Mouse (Mus musculus): Measurements from ENCODE around the gene Gja4. TPM values are rescaled to one million over a fixed set of nuclear protein-coding genes. Genes with fewer than 3 reads are reported as not detected.

Gja4 gene
- total and polyA plus RNA-seq, 3 experiments = not detected

DNA sequence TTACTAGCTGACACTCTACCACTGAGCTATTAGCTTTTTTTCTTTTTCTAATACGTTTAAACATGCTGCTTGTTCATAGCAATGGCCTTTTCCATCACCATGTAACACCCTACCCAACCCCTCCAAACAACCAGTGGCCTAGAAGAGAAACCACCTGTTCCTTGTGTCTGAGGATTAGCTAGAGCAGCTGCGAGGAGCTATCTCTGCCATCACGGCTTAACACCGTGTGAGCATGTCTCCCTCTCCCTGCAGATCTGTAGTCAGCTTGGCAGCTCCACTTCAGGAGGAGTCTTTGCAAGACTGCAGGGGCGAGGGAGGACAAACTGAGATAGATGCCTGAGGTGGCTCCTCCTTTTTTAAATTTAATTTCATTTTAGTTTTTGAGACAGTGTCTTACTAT is 13.3 kb downstream of the Gja4 start:
- Histone ChIP-seq H3K36me3 (replicated peaks in 1 of 2; ENCODE audit: control insufficient read depth in 1 of 2, insufficient read depth in 1 of 2, low read length in 1 of 2) (no peaks in the 10 kb centered on the region), H3K4me2 (ENCODE audit: insufficient read depth, low read depth, poor library complexity, severe bottlenecking) (no peak overlapping the region), H3K27me3 (replicated peaks) (peaks cover 17% of the 10 kb centered on the region), H3K9me3 (replicated peaks; ENCODE audit: low read length) (no peaks in the 10 kb centered on the region), H3K27ac (ENCODE audit: insufficient read depth, low read depth) (no peak overlapping the region), H3K4me1 (ENCODE audit: control insufficient read depth in 1 of 2, insufficient read depth in 2 of 2) (no peaks in the 10 kb centered on the region), H3K79me2 (replicated peaks; ENCODE audit: control insufficient read depth, extremely low read depth, insufficient read depth, poor library complexity, severe bottlenecking) (no peaks in the 10 kb centered on the region), H3K9ac (ENCODE audit: insufficient read depth, low read depth) (no peak overlapping the region), H3K4me3 (replicated peaks in 1 of 3; ENCODE audit: low read depth in 2 of 3, low read length in 2 of 3, poor library complexity in 1 of 3) (no peak overlapping the region)
- no peak for TF ChIP-seq NRF1 (IDR thresholded peaks at IDR 0.05; ENCODE audit: low read depth, low read length)
- in situ Hi-C loops (cut with MboI; ENCODE audit: low pct_ligation_motif_present, low pct_unique_long_range_greater_than_20kb, low sequenced_read_pairs) (no loop called here), dilution Hi-C loops (cut with MboI; ENCODE audit: extremely low pct_ligation_motif_present, extremely low pct_unique_long_range_greater_than_20kb, low sequenced_read_pairs) (no loop called here)
- DNase-seq (ENCODE audit: extremely low read depth) = no peak

GRCm38 (mm10) chr4:127292631-127293030 is 21.2 kb downstream of the Gja4 start:
- H3K27ac ChIP-seq (ENCODE audit: insufficient read depth, low read depth) = no peak overlapping the region
- H3K4me1 ChIP-seq (ENCODE audit: control insufficient read depth in 1 of 2, insufficient read depth in 2 of 2) = no peaks in the 10 kb centered on the region
- in situ Hi-C loops (cut with MboI; ENCODE audit: low pct_ligation_motif_present, low pct_unique_long_range_greater_than_20kb, low sequenced_read_pairs) (no loop called here), dilution Hi-C loops (cut with MboI; ENCODE audit: extremely low pct_ligation_motif_present, extremely low pct_unique_long_range_greater_than_20kb, low sequenced_read_pairs) (no loop called here)
- peaks cover 29% of the 10 kb centered on the region for H3K27me3 ChIP-seq (replicated peaks)
- no peak for TF ChIP-seq TCF12 (IDR thresholded peaks at IDR 0.05; ENCODE audit: low read depth, low read length)
- no peak for TF ChIP-seq CHD2 (IDR thresholded peaks at IDR 0.05; ENCODE audit: low read length)
- H3K4me3 ChIP-seq (replicated peaks in 1 of 3; ENCODE audit: low read depth in 2 of 3, low read length in 2 of 3, poor library complexity in 1 of 3) = no peak overlapping the region
- H3K4me2 ChIP-seq (ENCODE audit: insufficient read depth, low read depth, poor library complexity, severe bottlenecking) = no peak overlapping the region
- H3K79me2 ChIP-seq (replicated peaks; ENCODE audit: control insufficient read depth, extremely low read depth, insufficient read depth, poor library complexity, severe bottlenecking) = no peaks in the 10 kb centered on the region
- H3K9me3 ChIP-seq (replicated peaks; ENCODE audit: low read length) = no peaks in the 10 kb centered on the region
- H3K9ac ChIP-seq (ENCODE audit: insufficient read depth, low read depth) = no peak overlapping the region
- no peak for DNase-seq (ENCODE audit: extremely low read depth)
- H3K36me3 ChIP-seq (replicated peaks in 1 of 2; ENCODE audit: control insufficient read depth in 1 of 2, insufficient read depth in 1 of 2, low read length in 1 of 2) = no peaks in the 10 kb centered on the region

DNA sequence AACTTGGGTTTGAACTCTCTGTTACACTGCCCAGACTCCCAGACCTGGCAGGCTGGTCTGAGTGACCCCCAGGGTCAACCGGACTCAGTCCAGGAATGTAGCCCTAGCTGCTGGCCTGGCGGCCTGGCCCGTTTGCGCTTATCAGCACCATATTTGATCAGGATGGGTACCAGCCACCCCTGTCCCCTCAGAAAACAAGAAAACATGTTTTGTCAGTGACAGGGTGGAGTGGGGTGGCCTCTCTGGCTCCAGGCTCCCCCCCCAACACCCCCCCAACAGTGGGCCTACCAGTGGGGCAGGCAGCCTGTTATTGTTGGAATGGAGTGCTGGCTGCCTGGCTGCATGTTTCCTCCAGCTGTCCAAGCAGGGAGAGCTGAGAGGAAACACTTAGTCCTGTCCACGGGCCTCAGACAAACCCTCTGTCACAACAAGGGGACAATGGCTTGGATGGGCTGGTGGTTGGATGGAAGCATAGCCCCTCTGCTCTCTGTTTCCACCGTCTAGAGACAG is 24.7 kb downstream of the Gja4 start:
- in situ Hi-C loops (cut with MboI; ENCODE audit: low pct_ligation_motif_present, low pct_unique_long_range_greater_than_20kb, low sequenced_read_pairs) = no loop called here
- no peak for TF ChIP-seq CTCF (conservative IDR thresholded peaks at IDR 0.05 in 1 of 2, IDR thresholded peaks at IDR 0.05 in 1 of 2; ENCODE audit: low read depth in 2 of 2, low read length in 2 of 2)
- no peak for TF ChIP-seq MYC (IDR thresholded peaks at IDR 0.05; ENCODE audit: low read depth, low read length)
- TF ChIP-seq KAT2A (IDR thresholded peaks at IDR 0.05; ENCODE audit: insufficient replicate concordance, low read length) = no peak
- TF ChIP-seq NRF1 (IDR thresholded peaks at IDR 0.05; ENCODE audit: low read depth, low read length) = no peak
- TF ChIP-seq BHLHE40 (IDR thresholded peaks at IDR 0.05; ENCODE audit: low read depth, low read length) = no peak
- Histone ChIP-seq H3K79me2 (replicated peaks; ENCODE audit: control insufficient read depth, extremely low read depth, insufficient read depth, poor library complexity, severe bottlenecking) (no peaks in the 10 kb centered on the region), H3K27ac (ENCODE audit: insufficient read depth, low read depth) (no peak overlapping the region), H3K4me1 (ENCODE audit: control insufficient read depth in 1 of 2, insufficient read depth in 2 of 2) (no peaks in the 10 kb centered on the region), H3K36me3 (replicated peaks in 1 of 2; ENCODE audit: control insufficient read depth in 1 of 2, insufficient read depth in 1 of 2, low read length in 1 of 2) (no peaks in the 10 kb centered on the region), H3K27me3 (replicated peaks) (peaks cover 43% of the 10 kb centered on the region), H3K4me3 (replicated peaks in 1 of 3; ENCODE audit: low read depth in 2 of 3, low read length in 2 of 3, poor library complexity in 1 of 3) (no peak overlapping the region), H3K9ac (ENCODE audit: insufficient read depth, low read depth) (no peak overlapping the region), H3K9me3 (replicated peaks; ENCODE audit: low read length) (no peaks in the 10 kb centered on the region), H3K4me2 (ENCODE audit: insufficient read depth, low read depth, poor library complexity, severe bottlenecking) (no peak overlapping the region)
- DNase-seq (ENCODE audit: extremely low read depth) = no peak
- dilution Hi-C loops (cut with MboI; ENCODE audit: extremely low pct_ligation_motif_present, extremely low pct_unique_long_range_greater_than_20kb, low sequenced_read_pairs) = no loop called here

DNA sequence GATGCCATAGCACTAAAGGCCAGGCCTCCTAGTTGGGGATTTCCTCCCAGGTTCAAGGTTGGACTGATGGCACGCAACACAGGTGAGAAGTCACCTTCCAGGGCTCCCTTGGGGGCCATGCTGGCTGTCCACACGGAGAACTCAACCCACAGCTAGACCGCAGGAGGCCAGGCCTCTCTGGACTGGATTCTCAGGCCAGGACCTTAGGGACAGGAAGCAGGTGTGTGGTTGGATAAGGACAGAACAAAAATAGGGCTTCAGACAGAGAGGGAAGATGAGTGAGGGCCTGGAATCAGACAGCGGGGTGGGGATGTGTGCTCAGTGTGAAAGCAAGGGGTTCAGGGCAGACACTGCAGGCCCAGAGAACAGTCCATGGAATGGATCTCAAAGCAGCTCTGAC is 26.9 kb downstream of the Gja4 start:
- DNase-seq (ENCODE audit: extremely low read depth) = no peak
- no peaks in the 10 kb centered on the region for H3K79me2 ChIP-seq (replicated peaks; ENCODE audit: control insufficient read depth, extremely low read depth, insufficient read depth, poor library complexity, severe bottlenecking)
- H3K27ac ChIP-seq (ENCODE audit: insufficient read depth, low read depth) = no peak overlapping the region
- no peak overlapping the region for H3K4me3 ChIP-seq (replicated peaks in 1 of 3; ENCODE audit: low read depth in 2 of 3, low read length in 2 of 3, poor library complexity in 1 of 3)
- no peaks in the 10 kb centered on the region for H3K4me1 ChIP-seq (ENCODE audit: control insufficient read depth in 1 of 2, insufficient read depth in 2 of 2)
- H3K9me3 ChIP-seq (replicated peaks; ENCODE audit: low read length) = no peaks in the 10 kb centered on the region
- no peak overlapping the region for H3K4me2 ChIP-seq (ENCODE audit: insufficient read depth, low read depth, poor library complexity, severe bottlenecking)
- in situ Hi-C loops (cut with MboI; ENCODE audit: low pct_ligation_motif_present, low pct_unique_long_range_greater_than_20kb, low sequenced_read_pairs) = no loop called here
- no peaks in the 10 kb centered on the region for H3K36me3 ChIP-seq (replicated peaks in 1 of 2; ENCODE audit: control insufficient read depth in 1 of 2, insufficient read depth in 1 of 2, low read length in 1 of 2)
- dilution Hi-C loops (cut with MboI; ENCODE audit: extremely low pct_ligation_motif_present, extremely low pct_unique_long_range_greater_than_20kb, low sequenced_read_pairs) = no loop called here
- H3K27me3 ChIP-seq (replicated peaks) = peaks cover 35% of the 10 kb centered on the region
- H3K9ac ChIP-seq (ENCODE audit: insufficient read depth, low read depth) = no peak overlapping the region
- TF ChIP-seq CTCF (conservative IDR thresholded peaks at IDR 0.05 in 1 of 2, IDR thresholded peaks at IDR 0.05 in 1 of 2; ENCODE audit: low read depth in 2 of 2, low read length in 2 of 2) (no peak), MAZ (IDR thresholded peaks at IDR 0.05; ENCODE audit: low read depth, low read length) (no peak), MAFK (IDR thresholded peaks at IDR 0.05; ENCODE audit: insufficient replicate concordance, low read length) (no peak), MXI1 (IDR thresholded peaks at IDR 0.05; ENCODE audit: low read depth, low read length) (no peak), JUND (conservative IDR thresholded peaks at IDR 0.05; ENCODE audit: low read depth, low read length) (no peak), TCF12 (IDR thresholded peaks at IDR 0.05; ENCODE audit: low read depth, low read length) (no peak), USF1 (IDR thresholded peaks at IDR 0.05; ENCODE audit: low read depth, low read length) (no peak), NELFE (IDR thresholded peaks at IDR 0.05; ENCODE audit: low read depth, low read length) (no peak), NRF1 (IDR thresholded peaks at IDR 0.05; ENCODE audit: low read depth, low read length) (no peak), MEF2A (IDR thresholded peaks at IDR 0.05; ENCODE audit: borderline replicate concordance, low read depth, low read length) (no peak), CHD2 (IDR thresholded peaks at IDR 0.05; ENCODE audit: low read length) (no peak), ZMIZ1 (IDR thresholded peaks at IDR 0.05; ENCODE audit: low read depth, low read length) (no peak)
